Mouse (Mus musculus): ENCODE data around the gene E130311K13Rik.

E130311K13Rik gene

DNA sequence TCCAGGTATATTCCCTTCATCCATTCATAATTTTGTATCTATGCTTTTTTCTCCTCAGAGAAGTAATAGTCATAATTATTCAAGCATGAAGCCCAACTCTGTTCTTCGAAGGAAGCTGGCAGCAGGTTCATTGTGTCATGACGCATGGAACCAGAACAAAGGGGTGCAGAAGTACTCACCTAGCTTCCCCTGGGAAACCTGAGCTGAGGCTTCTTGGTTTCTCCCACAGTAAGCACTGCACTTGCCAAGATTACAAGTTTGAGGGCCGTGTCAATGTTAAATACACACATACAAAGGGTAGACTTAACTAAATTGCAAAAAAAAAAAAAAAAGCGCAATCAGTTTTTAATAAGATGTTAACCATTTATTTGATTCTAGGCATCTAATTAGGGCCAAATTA is 33.0 kb downstream of the E130311K13Rik start:
- no peak for DNase-seq (ENCODE audit: inconsistent age in 2 of 2, low spot score in 1 of 2)

- DNase-seq (ENCODE audit: inconsistent age in 2 of 2, low spot score in 1 of 2): no peak
These were observed 33.5 kb downstream of the E130311K13Rik start for GRCm38 (mm10) chr3:63895786-63896185.

GRCm38 (mm10) chr3:63893677-63894076 is 35.6 kb downstream of the E130311K13Rik start:
- DNase-seq (ENCODE audit: inconsistent age in 2 of 2, low spot score in 1 of 2): no peak

GRCm38 (mm10) chr3:63892154-63892553 is 37.1 kb downstream of the E130311K13Rik start:
- DNase-seq (ENCODE audit: inconsistent age in 2 of 2, low spot score in 1 of 2): no peak

GRCm38 (mm10) chr3:63881065-63881464 is 48.2 kb downstream of the E130311K13Rik start:
- no peak for DNase-seq (ENCODE audit: inconsistent age in 2 of 2, low spot score in 1 of 2)

DNA sequence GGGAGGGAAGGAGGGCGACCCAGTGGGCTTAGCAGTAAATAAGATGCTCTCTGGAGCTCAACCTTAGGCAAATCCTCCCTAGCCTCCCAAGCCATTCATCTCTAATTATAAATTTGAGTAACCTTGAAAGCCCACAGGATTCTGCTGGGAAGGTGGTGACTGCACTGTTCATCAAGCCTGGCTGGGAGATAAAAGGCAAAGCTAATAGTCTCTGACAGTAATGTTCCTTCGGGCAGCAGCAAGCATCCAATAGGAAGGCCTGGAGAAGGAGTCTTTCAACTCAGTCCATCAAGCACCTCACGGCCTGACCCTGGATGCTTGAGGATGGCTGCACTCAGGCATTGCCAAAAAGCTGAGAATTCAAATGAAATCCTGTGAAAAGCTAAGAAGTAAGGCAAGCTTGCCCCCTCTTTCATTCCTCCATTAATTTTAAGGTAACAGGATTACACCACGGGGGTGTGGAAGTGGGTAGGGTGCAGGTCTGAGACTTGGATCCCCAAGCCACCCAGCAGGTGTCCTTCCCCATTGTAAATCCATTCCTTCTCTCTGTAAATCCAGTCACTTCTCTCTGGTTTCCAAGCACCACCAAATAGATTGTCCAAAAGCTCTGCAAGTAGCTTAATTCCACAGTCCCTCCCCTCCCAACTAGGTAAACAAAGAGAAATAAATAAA is 50.1 kb downstream of the E130311K13Rik start:
- DNase-seq (ENCODE audit: inconsistent age in 2 of 2, low spot score in 1 of 2): no peak

DNA sequence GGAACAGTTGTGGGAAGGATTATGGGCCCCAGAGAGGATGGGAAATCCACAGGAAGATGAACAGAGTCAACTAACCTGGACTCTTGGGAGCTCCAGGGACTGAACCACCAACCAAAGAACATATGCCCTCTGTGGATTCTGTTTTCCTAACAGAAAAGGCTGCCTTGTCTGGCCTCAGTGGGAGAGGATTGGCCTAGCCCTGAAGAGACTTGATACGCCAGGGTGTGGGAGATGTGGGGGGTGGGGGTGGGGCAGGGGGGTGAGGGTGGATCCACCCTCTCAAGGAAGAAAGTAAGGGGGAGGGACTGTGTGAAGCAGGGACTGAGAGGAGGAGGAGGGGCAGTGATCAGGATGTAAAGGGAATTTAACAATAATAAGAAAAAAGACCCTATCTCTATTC is 56.5 kb downstream of the E130311K13Rik start:
- no peak for DNase-seq (ENCODE audit: inconsistent age in 2 of 2, low spot score in 1 of 2)

GRCm38 (mm10) chr3:63871249-63871648 is 58.0 kb downstream of the E130311K13Rik start:
- no peak for DNase-seq (ENCODE audit: inconsistent age in 2 of 2, low spot score in 1 of 2)

DNA sequence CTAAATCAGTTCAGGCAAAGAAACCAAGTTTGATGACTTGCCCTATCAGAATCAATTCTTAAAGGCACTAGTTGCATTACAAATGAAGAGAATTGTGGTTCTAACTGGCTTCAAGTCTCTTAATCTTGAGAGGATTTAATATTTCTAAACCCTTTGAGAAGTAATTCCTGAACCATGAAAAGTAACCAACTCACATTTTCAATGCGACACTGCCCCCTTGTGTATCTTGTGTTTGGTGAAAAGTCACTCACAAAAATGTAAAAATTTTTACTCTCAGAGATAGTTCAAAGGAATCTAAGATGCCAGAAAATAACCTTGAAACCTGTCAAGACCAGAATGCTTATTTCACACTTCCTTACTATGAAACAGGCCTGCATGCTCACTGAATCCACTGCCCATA is 61.0 kb downstream of the E130311K13Rik start:
- peak; percentile 8 to 74 for DNase-seq (ENCODE audit: inconsistent age in 2 of 2, low spot score in 1 of 2)

DNA sequence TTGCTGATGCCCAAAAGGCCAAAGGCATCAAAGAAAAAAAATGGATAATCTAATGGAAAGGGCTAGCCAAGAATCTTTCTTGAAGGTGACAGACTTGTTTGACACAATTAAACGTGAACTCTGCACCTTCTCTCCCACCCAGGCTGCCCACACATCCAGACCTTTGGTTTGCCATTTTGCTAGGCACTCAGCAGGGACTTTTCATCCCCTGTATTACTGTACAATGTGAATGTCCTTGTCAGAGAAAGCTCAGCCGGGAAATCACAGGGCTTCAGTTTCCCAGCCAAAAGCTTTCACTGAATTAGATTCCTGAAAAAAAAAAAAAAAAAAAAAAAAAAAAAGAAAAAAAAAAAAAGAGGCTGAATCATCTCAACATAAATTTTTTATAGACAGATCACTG is 64.2 kb downstream of the E130311K13Rik start:
- no peak for DNase-seq (ENCODE audit: inconsistent age in 2 of 2, low spot score in 1 of 2)
